Mouse (Mus musculus) cerebellum, adult (tissue): ENCODE measurements around the gene Traf3ip1.

Source experiments
- ATAC-seq: cut with Nextera tagmentation; 2 replicates; pipeline ENCODE4 v1.9.2; 2017; ENCODE audit warnings: mild to moderate bottlenecking, moderate library complexity, mixed read lengths; ENCODE audit not compliant: insufficient number of reproducible peaks, low FRiP score, low TSS enrichment

Gene Traf3ip1

DNA sequence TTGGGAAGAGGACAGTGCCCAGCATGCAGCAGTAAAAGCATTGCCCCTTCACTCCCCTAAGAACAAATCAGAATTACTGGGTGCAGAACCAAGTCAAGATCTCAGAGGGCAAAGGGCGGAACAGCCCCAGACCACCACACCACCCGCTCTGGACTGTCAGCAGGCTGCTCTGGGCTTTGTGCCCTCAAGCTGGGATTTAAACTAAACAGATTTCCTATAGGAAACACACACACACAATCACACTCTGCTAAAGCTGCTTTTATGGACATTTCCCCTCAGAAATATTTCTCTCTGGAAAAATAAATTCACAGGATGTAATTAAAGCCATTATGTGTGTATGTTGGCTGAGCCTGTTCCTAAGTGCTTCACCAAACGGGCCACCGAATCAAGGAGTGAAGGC is 37.8 kb downstream of the Traf3ip1 start:
- ATAC-seq, result no peak

DNA sequence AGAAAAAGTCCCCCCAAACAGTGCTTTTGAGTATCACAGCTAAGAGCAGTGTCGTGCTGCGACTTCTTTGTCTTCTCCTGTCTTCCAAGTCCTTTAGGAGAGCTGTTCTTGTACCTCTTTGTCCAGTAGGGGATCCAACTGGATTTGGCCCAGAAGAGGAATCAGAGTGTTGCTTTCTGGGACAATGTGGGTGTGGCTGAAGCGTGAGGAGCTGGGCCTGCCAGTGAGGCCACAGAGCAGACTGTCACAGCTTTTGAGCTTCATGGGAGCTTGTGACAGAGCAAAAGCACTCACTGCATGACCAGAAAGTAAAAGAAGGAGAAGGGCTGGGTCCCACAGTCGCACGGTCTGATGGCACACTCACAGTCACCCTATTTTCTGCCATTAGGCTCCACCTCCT is 38.4 kb downstream of the Traf3ip1 start:
- ATAC-seq, result no peak

DNA sequence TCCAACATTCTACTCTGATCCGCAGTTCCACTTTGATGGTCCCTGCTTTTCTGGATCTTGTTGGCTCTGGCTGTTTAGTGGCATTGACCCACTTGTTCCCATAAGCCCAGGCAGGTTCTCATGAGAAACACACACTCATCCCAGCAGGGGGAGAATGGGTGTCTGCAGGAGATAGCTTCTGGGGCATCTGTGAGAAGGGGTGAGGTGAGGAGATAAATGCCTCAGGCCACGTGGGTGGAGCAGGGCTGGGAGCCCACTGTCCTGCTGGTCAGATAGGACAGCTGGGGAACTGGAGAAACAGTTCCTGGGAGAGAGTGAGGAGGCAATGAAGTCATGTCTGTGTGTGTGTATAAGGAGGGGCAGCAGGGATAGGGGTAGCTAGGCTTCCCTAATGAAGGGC is 39.0 kb downstream of the Traf3ip1 start:
- no peak for ATAC-seq

DNA sequence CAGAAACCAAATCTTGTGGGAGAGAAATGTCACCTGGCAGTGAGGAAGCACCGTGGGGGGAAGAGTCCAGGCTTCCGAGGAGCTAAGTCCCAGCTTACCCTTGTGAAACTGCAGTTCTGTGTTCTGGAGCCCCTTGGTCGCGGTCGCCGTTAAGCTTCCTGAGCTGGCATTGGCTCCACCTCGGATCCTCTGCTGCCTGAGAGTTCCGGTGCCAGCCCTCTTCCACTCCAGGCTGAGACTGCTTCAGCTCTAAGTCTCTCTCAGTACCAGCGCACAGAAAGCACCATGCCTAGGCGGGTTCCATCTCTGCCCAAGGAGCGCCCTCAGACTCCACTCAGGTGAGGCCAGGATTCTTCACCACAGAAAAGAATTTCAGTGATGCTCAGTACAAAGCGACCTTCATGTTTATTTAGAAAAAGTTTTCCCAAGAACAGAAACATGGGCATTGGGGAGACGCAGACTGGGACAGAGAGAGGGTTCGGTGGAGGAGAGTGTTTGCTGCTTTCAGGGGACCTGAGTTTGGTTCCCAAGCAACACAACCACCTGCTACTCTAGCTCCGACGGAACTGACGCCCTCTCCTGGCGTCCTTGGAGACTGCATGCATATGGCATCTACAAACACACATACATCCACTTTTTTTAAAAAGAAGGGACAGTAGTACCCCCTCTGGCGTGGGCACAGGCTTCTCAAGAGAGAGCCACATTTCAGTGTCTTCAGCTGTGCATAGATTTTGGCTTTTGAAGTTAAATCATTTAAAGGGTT is 39.7 kb downstream of the Traf3ip1 start:
- no peak for ATAC-seq

DNA sequence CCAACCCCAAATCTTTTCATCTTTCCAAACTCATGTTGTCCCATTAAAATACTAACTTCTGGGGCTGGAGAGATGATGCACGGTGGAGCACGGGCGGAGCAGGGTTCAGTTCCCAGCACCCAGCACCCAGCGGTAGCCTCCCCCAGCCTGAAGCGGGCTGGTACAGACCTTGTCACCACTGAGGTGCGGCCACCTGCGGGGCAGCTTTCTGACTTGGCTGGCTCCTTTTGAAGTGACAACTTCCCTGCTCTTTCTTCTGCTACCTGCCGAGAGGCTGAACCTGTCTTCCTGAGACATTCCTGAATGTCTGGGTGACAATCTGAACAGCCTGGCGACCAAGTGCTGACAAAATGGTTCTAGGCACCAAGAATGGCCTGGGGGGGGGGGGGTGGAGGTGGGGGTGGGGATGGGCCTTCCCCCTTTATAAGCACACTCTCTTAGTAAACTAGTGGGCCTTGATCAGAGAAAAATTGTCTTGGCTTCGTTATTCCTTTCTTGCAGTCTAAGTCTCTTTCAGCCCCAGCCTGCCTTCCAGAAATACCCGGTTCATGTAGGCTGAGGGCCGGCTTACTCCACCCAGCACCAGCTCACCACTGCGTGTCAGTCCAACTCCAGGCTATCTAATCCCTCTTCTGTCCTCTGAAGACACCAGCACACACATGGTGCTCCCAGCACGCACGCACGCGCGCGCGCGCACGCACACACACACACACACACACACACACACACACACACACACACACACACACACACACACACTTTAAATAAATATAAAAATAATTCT is 43.5 kb downstream of the Traf3ip1 start:
- no peak for ATAC-seq

DNA sequence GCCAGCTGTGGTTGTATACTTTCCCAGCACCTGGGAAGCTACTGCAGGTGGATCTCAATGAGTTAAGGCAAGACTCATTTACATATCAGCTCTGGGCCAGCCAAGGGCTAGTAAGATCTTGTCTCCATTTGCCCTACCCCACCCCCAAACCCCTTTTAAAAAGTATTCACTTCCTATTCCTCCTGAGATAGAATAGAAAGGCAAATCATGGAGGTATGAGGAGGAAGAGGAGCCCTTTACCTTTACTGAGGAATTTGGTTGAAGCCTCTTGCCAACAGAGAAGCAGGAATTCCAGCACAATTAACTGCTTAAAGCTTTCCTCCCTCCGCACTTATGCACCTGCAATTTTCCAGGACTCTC is 44.1 kb downstream of the Traf3ip1 start:
- no peak for ATAC-seq

DNA sequence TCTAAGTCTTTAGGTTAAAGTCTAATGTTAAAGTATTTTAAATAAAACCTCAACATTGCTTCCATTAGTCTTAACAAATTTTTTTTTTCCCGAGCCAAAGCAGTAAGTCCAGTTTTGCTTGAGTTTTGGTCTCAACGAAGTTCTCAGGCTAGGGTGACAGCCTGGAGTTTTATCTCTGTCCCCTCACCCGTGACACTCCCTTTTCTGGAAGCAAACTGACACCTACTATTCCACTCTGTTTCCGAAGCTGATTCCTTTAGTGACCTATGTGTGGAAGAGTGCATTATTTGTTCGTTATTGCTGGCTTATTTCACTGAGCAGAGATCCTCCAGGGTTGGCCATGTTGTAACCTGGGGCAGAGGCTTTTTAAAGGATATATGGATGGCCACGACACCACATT is 44.8 kb downstream of the Traf3ip1 start:
- ATAC-seq, result no peak

DNA sequence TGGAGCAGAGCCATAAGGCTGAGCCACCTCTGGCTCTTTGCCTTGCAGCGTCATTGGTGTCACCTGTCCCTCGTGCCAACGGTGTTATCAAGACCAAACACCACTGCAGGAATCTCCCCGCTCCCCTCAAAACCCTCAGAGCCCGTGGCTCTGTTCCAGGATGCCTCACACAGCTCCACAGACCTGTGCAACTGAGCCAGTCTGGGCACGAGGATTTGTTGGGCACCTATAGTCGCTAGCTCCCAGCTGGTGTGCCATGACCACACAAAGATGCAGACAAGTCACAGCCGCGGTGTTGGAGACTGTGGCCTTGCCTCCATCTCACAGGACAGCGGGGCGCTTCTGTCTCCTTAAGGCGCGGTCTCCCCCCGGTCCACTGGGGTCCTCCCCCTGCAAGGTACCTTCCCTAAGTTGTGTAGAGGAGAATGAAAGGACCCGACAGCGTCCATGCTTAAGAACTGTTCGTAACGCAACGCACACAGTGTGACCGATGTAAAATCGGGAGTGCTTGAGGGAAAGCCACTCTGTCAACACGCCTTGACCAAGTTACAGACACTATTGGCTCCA is 45.3 kb downstream of the Traf3ip1 start:
- peak; percentile 24; the same call in 1 of the 2 replicates for ATAC-seq

DNA sequence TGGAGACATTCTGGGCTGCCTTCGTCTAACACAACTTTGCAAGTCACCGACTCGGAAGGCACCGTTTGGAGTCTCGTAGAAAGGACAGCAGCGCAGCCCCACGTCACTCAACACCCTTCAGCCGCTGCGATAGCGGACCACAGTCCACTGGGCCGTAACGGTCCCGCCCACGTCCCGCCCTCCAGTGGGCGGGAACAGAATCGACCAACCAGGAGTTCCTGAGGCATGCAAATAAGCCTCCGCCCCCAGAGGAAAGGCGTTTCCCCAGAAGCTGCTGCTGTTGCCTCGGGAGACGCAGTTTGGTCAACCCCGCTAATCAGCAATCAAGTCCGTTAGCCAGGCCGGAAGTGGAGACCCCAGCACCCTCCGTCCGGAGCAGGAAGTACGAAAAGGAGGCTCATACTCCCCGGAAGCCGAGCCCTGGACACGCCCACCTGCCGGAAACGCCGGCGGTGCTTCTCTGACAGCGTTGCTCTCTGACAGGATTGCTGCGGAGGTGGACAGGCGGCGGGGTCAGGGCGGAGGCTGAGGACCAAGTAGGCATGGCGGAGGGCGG is 45.9 kb downstream of the Traf3ip1 start, which contains the start of gene Asb1:
TSS of gene Asb1 (plus strand) at position 274 of the 556 bp plus-strand sequence.
- ATAC-seq, result peak; percentile 94

DNA sequence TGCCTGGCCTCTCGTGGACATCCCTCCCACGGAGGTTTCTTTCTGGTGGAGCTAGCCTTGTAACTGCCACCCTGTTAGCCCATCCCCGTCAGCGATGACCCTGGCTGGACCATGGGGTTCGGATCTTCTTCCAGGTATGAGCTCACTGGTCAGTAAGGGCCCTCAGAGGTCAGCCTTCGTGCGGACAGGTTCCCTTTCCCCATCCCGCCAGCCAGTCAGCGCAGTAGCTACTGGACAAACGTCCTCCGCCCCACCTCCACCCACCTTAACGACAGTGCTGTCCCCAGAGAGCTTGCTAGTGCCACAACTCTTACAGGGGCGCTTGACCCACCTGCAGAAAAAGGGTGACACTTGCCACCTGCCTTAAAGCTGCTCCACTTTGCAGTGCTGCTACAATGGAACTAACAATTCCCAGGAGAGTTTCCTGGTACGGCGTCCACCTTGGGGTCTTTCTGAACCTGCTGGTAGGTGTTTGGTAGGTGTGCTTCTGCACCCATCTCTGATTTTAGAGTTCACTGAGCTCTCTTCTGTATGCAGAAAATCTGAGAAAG is 46.7 kb downstream of the Traf3ip1 start:
- no peak for ATAC-seq

DNA sequence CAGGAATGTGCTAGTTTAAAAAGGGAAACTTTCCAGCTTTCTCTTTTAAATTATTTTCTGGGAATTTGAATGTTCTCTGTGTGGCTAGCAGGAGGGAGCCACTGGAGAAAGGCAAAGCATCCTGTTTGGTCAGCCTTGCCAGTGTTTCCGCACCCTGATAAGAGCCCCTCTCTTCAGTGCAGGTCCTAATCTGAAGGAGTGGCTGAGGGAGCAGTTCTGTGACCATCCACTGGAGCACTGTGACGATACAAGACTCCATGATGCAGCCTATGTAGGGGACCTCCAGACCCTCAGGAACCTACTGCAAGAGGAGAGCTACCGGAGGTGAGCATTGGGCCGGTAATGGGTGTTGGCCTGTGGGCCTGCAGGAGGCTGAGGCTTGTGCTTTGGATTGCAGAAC is 49.5 kb downstream of the Traf3ip1 start:
- no peak for ATAC-seq

DNA sequence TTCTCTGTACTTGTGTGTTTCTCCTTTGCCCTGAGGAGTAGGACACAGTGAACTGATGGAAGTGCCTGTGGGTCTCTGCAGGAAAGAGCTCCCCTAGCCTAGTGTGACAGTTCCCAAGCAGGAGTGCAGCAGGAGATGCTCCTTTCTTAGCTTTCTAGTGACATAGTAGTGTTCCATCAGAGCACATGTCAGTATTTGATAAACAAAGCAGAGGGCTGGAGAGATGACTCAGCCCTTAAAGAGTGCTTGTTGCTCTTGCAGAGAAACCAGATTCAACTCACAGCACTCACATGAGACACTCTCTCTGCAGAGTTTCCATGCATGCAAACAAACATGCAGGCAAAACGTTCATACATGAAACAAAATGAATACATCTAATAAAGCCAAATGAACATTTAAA is 50.8 kb downstream of the Traf3ip1 start:
- no peak for ATAC-seq

DNA sequence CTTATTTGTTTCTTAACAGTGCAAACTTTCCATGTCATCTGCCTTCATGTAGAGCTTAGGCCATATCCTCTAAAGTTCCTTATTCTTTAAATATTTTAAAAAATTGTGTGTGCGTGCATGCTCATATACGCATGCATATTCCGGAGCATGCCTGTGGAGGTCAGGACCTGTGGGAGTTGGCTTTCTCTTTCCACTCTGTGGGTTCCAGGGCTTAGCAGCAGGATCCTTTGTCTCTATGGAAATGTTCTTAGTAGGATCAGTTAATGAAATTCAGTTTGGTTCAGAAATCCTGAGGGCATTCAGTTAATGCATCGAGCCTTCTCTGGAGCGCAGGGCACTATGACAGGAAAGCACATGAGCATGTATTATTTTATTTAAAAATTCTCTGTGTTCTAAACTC is 53.1 kb downstream of the Traf3ip1 start:
- ATAC-seq, result no peak

DNA sequence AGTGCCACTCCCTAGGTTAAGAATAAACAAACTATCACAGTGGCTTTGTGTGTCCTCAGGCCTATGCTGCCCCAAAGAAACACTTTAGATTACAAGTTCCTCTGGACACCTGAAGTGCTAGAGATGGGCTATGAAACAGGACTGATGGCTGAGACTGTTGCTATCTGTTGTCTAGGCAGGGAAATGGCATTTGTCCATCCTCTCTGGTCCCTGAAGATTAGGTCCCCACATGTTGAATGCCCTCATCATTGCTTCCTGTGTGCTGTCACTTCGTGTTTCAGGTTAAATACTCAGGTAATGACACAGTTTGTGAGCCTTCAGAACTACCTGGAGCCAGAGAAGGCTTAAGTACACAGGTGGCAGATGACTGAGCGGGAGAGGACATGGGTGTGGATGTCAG is 54.6 kb downstream of the Traf3ip1 start:
- no peak for ATAC-seq

DNA sequence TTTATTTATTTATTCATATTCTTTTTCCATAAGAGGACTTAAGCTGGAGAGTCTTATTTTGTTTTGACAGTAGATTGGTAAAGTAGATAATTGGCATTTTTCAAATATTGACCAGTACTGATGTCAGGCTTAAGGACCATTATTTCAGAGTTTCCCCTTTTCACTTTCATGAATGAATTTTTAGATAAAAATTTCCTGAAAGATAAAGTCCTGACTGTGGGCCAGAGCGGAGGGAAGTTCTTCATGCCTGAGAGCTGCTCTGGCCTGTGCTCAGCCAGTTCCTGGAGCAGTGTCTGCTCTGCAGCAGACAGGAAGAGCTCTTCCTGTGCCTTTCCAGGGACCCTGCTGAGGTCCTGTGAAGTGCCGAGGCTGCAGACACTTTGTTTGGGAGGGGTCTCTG is 62.7 kb downstream of the Traf3ip1 start:
- ATAC-seq, result no peak

DNA sequence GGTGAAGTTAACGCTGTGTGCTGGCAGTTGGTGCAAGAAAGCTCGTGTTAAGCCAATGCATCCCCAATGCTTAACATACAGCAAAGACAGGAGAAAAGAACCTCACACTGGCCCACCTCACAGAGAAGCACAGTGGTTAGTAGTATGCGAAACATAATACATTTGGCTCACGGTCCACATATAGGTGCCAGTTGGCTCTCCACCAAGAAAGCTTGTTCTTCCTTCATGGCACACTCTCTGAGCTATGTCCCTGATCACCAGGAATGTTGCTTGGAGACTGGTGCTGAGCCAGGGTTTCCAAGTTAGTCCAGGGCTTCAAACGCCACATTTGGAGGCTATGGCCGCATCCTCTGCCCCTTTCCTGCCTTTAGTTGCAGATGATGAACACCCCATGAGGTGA is 66.8 kb downstream of the Traf3ip1 start:
- no peak for ATAC-seq

DNA sequence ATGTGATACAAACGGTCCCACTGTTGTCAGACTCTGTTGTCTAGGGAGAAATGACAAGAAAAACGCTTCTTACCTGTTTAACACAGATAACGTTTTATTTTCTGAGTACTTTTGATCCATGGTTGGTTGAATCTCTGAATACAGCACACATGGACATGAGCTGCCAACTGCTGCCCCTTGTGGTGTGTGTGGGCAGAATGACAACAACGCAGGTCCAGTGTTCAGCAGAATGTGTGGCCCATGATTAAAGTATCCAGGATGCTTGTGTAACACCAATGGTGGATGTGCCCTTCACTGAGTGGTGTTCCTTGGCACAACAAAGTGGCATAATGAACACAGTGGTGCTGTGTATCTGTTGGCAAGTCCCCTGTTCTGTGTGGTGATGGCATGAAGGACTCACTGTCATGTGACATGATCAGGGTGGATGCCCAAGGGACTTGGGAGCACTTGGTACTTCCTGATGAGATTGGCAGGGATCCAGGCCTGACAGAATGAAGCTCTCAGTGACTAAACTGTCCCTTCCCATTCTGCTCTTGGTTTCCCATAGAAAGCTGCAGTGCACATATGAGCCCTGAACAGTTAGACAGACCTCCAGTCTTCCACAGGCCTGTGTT is 68.6 kb downstream of the Traf3ip1 start:
- no peak for ATAC-seq

DNA sequence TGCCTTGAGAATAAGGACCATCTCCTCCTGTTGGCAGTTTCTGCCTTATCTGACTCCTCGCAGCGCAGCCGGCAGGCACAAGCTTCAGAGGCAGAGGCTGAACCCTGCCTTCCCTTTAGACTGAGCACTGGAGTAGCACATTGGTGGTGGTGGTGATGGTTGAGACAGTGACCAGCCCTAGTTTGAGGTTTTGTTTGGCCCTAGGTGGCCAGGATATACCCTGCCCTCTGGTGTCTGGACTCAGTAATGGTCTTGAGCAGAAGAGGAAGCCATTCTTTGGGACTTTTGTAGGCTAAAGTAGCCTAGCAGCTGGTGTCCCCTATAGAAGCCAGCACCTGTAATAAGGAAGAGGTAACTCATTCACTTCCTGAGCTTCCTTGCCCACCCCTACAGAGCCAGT is 69.6 kb downstream of the Traf3ip1 start:
- ATAC-seq, result no peak

DNA sequence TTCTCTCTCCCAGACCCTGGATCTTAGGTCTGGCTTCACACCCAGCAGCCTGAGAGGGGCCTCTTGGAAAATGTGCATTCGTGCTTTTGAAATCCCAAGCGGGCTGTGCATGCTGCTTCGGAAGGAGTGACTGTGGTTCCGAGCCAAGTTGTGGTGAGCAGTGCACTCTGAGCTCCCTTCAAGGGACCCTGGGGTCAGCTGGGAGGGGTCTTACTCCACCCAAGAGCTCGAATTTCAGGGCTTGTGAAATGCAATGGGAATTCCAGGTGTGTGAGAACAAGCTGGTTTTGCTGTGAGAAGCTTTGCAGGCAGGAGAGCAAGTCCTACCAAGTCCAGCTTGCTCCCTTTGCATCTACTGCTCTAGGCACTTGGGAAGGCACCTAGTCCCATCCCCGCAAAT is 70.2 kb downstream of the Traf3ip1 start:
- no peak for ATAC-seq

DNA sequence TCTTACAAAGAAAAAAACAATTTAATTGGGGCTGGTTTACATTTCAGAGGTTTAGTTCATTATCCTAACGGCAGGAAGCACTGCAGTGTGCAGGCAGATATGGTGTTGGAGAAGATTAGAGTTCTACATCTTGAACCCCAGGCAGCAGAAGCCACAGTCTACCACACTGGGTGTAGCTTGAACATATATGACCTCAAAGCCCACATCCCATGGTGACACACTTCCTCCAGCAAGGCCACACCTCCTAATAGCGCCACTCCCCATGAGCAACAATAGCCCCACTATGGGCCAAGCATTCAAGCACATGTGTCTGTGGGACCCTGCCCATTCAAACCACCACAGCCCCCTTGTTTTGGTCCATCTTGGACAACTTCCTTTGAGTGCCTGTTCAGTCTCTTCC is 72.8 kb downstream of the Traf3ip1 start:
- no peak for ATAC-seq

DNA sequence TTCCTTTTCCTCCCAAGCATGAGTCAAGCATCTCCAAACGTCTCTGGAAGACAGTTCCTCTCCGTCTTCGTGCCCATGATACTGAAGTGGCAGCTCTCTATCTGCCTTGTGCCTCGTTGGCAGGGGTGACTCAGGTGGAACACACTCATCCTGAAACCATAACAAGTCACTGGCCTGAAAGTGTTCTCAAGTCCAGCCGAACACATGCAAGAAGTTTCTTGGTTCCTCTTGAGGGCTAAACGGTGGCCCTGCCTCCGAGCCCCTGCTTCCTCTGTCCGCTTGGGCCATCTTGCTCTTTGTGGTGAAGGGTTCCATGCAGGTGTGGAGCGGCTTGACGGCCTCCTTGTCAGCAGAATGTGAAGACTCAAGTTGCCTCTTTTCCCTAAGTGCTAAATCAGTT is 78.0 kb downstream of the Traf3ip1 start:
- no peak for ATAC-seq
